Mouse (Mus musculus): ENCODE data around the gene Rhox3h. TPM values are rescaled to one million over a fixed set of nuclear protein-coding genes. Genes with fewer than 3 reads are reported as not detected.
"Not testable (repeated sequence)": the region's sequence is repeated elsewhere in the genome, so short reads cannot be mapped to it uniquely, and the experiment has no call there.

Gene Rhox3h
- not detected for total RNA-seq (2021)

GRCm38 (mm10) chrX:37668664-37669063, at the start of gene Rhox3h:
Gene Rhox3h, minus strand, starts transcription at chrX:37668764.
- DNase-seq (ENCODE audit: low spot score in 2 of 2) = not testable (repeated sequence)

GRCm38 (mm10) chrX:37701821-37702387, 33.3 kb upstream of the Rhox3h start:
- intact Hi-C loops (cut with DNase I) = no loop called here
- no peak for DNase-seq (ENCODE audit: low spot score in 2 of 2)

More at GRCm38 (mm10) chrX:37668664-37669063, at the start of gene Rhox3h:
- intact Hi-C loops (cut with DNase I) = not testable (repeated sequence)

- intact Hi-C loops (cut with DNase I) = no loop called here
- no peak for DNase-seq (ENCODE audit: low spot score in 2 of 2)
Observed at GRCm38 (mm10) chrX:37692261-37692660, 23.7 kb upstream of the Rhox3h start.

- DNase-seq (ENCODE audit: low spot score in 2 of 2) = no peak
- intact Hi-C loops (cut with DNase I) = no loop called here
Observed at GRCm38 (mm10) chrX:37683031-37683715, 14.6 kb upstream of the Rhox3h start.

- intact Hi-C loops (cut with DNase I); DNase-seq (ENCODE audit: low spot score in 2 of 2): not testable (repeated sequence)
Observed at GRCm38 (mm10) chrX:37673177-37673576, 4.6 kb upstream of the Rhox3h start, which contains the start of gene Rhox2h. Gene Rhox2h, minus strand, starts transcription at chrX:37673277.

- DNase-seq (ENCODE audit: low spot score in 2 of 2); intact Hi-C loops (cut with DNase I): not testable (repeated sequence)
Observed at GRCm38 (mm10) chrX:37651227-37651626, 17.3 kb downstream of the Rhox3h start, which contains the start of gene Rhox4g. Gene Rhox4g, minus strand, starts transcription at chrX:37651327.

- DNase-seq (ENCODE audit: low spot score in 2 of 2); intact Hi-C loops (cut with DNase I): not testable (repeated sequence)
Observed at GRCm38 (mm10) chrX:37643370-37643769, 25.2 kb downstream of the Rhox3h start, which contains the start of gene Rhox2g. Gene Rhox2g, minus strand, starts transcription at chrX:37643470.

GRCm38 (mm10) chrX:37628512-37628911, 40.1 kb downstream of the Rhox3h start, which contains the start of gene Rhox3g:
Gene Rhox3g, minus strand, starts transcription at chrX:37628612.
- intact Hi-C loops (cut with DNase I); DNase-seq (ENCODE audit: low spot score in 2 of 2): not testable (repeated sequence)

Other genes starting within 250 kb of the Rhox3h start
- gene Rhox4b, start 236.3 kb downstream of the Rhox3h start, total RNA-seq (2021) = not detected
- not detected for gene Rhox2c, start 215.1 kb downstream of the Rhox3h start, total RNA-seq (2021)
- gene Rhox3c, start 210.2 kb downstream of the Rhox3h start, total RNA-seq (2021) = not detected
- gene Rhox4c, start 188.4 kb downstream of the Rhox3h start, total RNA-seq (2021) = not detected
- not detected for gene Rhox2d, start 175.3 kb downstream of the Rhox3h start, total RNA-seq (2021)
- not detected for gene Rhox4d, start 154.4 kb downstream of the Rhox3h start, total RNA-seq (2021)
- not detected for gene Rhox2e, start 138.3 kb downstream of the Rhox3h start, total RNA-seq (2021)
- gene Rhox3e, start 126.7 kb downstream of the Rhox3h start, total RNA-seq (2021) = not detected
- not detected for gene Rhox4e, start 111.4 kb downstream of the Rhox3h start, total RNA-seq (2021)
- gene Rhox2f, start 97.4 kb downstream of the Rhox3h start, total RNA-seq (2021) = not detected
- gene Rhox3f, start 87.8 kb downstream of the Rhox3h start, total RNA-seq (2021) = not detected
- gene Rhox4f, start 61.1 kb downstream of the Rhox3h start, total RNA-seq (2021) = not detected
- gene Rhox3g, start 40.2 kb downstream of the Rhox3h start, total RNA-seq (2021) = not detected
- gene Rhox2g, start 25.3 kb downstream of the Rhox3h start, total RNA-seq (2021) = not detected
- not detected for gene Rhox4g, start 17.4 kb downstream of the Rhox3h start, total RNA-seq (2021)
- not detected for gene Rhox2h, start 4.5 kb upstream of the Rhox3h start, total RNA-seq (2021)
- gene Rhox5, start 136.1 kb upstream of the Rhox3h start, total RNA-seq (2021) = not detected
- gene Rhox6, start 158.1 kb upstream of the Rhox3h start, total RNA-seq (2021) = not detected
- not detected for gene Rhox7a, start 162.9 kb upstream of the Rhox3h start, total RNA-seq (2021)
- gene Rhox8, start 210.2 kb upstream of the Rhox3h start, total RNA-seq (2021) = not detected
- gene Rhox7b, start 228.5 kb upstream of the Rhox3h start, total RNA-seq (2021) = not detected
- gene Rhox9, start 233.0 kb upstream of the Rhox3h start, total RNA-seq (2021) = not detected

Data from left cerebral cortex, postnatal 36 days (tissue).